Mouse (Mus musculus): ENCODE data around the gene Gpx4.

The Gpx4 gene

GRCm38 (mm10) chr10:80047041-80047565 lies at the start of gene Gpx4:
TSS of gene Gpx4 (plus strand) at chr10:80047166.
- DNase-seq (ENCODE audit: low spot score in 2 of 2), result no peak

GRCm38 (mm10) chr10:79997819-79998218 lies 49.1 kb upstream of the Gpx4 start:
- DNase-seq (ENCODE audit: low spot score in 2 of 2), result peak in 1 of 2 experiments; percentile 59

GRCm38 (mm10) chr10:80001945-80002344 lies 45.0 kb upstream of the Gpx4 start:
- no peak for DNase-seq (ENCODE audit: low spot score in 2 of 2)

- DNase-seq (ENCODE audit: low spot score in 2 of 2), result no peak
Observed at GRCm38 (mm10) chr10:80002829-80003228, 44.1 kb upstream of the Gpx4 start.

- no peak for DNase-seq (ENCODE audit: low spot score in 2 of 2)
Observed at GRCm38 (mm10) chr10:80003374-80004232, 43.4 kb upstream of the Gpx4 start.

- DNase-seq (ENCODE audit: low spot score in 2 of 2), result no peak
Observed at GRCm38 (mm10) chr10:80004233-80004705, 42.7 kb upstream of the Gpx4 start.

- no peak for DNase-seq (ENCODE audit: low spot score in 2 of 2)
Observed at GRCm38 (mm10) chr10:80011740-80012139, 35.2 kb upstream of the Gpx4 start.

GRCm38 (mm10) chr10:80013609-80014008 lies 33.4 kb upstream of the Gpx4 start:
- DNase-seq (ENCODE audit: low spot score in 2 of 2), result no peak

- DNase-seq (ENCODE audit: low spot score in 2 of 2), result no peak
Observed at GRCm38 (mm10) chr10:80014484-80015290, 32.3 kb upstream of the Gpx4 start.

GRCm38 (mm10) chr10:80015583-80015982 lies 31.4 kb upstream of the Gpx4 start:
- DNase-seq (ENCODE audit: low spot score in 2 of 2), result no peak

- peak in 1 of 2 experiments; percentile 64 for DNase-seq (ENCODE audit: low spot score in 2 of 2)
Observed at GRCm38 (mm10) chr10:80016511-80016910, 30.5 kb upstream of the Gpx4 start, which contains the start of gene Arhgap45. TSS of gene Arhgap45 (plus strand) at chr10:80016653.

GRCm38 (mm10) chr10:80016931-80017330 lies 30.0 kb upstream of the Gpx4 start:
- no peak for DNase-seq (ENCODE audit: low spot score in 2 of 2)

GRCm38 (mm10) chr10:80017361-80017760 lies 29.6 kb upstream of the Gpx4 start:
- DNase-seq (ENCODE audit: low spot score in 2 of 2), result no peak

GRCm38 (mm10) chr10:80017771-80018170 lies 29.2 kb upstream of the Gpx4 start:
- DNase-seq (ENCODE audit: low spot score in 2 of 2), result no peak

GRCm38 (mm10) chr10:80018739-80019297 lies 28.1 kb upstream of the Gpx4 start:
- DNase-seq (ENCODE audit: low spot score in 2 of 2), result no peak

GRCm38 (mm10) chr10:80019471-80020131 lies 27.4 kb upstream of the Gpx4 start:
- DNase-seq (ENCODE audit: low spot score in 2 of 2), result no peak

GRCm38 (mm10) chr10:80020191-80020590 lies 26.8 kb upstream of the Gpx4 start:
- no peak for DNase-seq (ENCODE audit: low spot score in 2 of 2)

- no peak for DNase-seq (ENCODE audit: low spot score in 2 of 2)
Observed at GRCm38 (mm10) chr10:80020603-80021319, 26.2 kb upstream of the Gpx4 start.

- DNase-seq (ENCODE audit: low spot score in 2 of 2), result no peak
Observed at GRCm38 (mm10) chr10:80021320-80021641, 25.7 kb upstream of the Gpx4 start.

GRCm38 (mm10) chr10:80022164-80022563 lies 24.8 kb upstream of the Gpx4 start:
- no peak for DNase-seq (ENCODE audit: low spot score in 2 of 2)

GRCm38 (mm10) chr10:80022806-80023205 lies 24.2 kb upstream of the Gpx4 start:
- DNase-seq (ENCODE audit: low spot score in 2 of 2), result no peak

Measured in right cerebral cortex, postnatal 10 days (tissue).